Mouse (Mus musculus) forebrain, embryonic 11.5 days (tissue): Measurements from ENCODE around the gene Tgfbr1. TPM values are rescaled to one million over a fixed set of nuclear protein-coding genes. Genes with fewer than 3 reads are reported as not detected.

Experiments used
- ATAC-seq: fragments of 200-750 bp; cut with Nextera tagmentation; replicated peaks from 2 replicates; pipeline ENCODE4 v1.8.0; 2017; ENCODE audit warnings: moderate TSS enrichment; ENCODE audit not compliant: low FRiP score
- DNase-seq: peaks from one replicate; pipeline ENCODE4 v3.0.0-alpha.2; 2017; ENCODE audit warnings: low spot score
- H3K27ac ChIP-seq: fragments of 300-500 bp; sonication (generic); 2 replicates; pipeline ENCODE4 v1.5.1; 2014; ENCODE audit warnings: low read depth, low read length
- H3K27me3 ChIP-seq: fragments of 300-500 bp; sonication (generic); 2 replicates; pipeline ENCODE4 v1.6.1; 2014; ENCODE audit warnings: mild to moderate bottlenecking, low read length, mixed read lengths; ENCODE audit not compliant: control insufficient read depth, insufficient read depth
- H3K36me3 ChIP-seq: fragments of 300-500 bp; sonication (generic); 2 replicates; pipeline ENCODE4 v1.6.1; 2014; ENCODE audit warnings: mild to moderate bottlenecking, low read length, moderate library complexity, mixed read lengths; ENCODE audit not compliant: control insufficient read depth, insufficient read depth
- H3K4me1 ChIP-seq: fragments of 300-500 bp; sonication (generic); replicated peaks from 2 replicates; pipeline ENCODE4 v1.6.1; 2014; ENCODE audit warnings: low read length, mixed read lengths; ENCODE audit not compliant: control insufficient read depth, insufficient read depth
- H3K4me2 ChIP-seq: fragments of 300-500 bp; sonication (generic); 2 replicates; pipeline ENCODE4 v1.6.1; 2014; ENCODE audit warnings: low read depth, mild to moderate bottlenecking, low read length, moderate library complexity, mixed read lengths; ENCODE audit not compliant: severe bottlenecking
- H3K4me3 ChIP-seq: fragments of 300-500 bp; sonication (generic); 2 replicates; pipeline ENCODE4 v1.5.1; 2014; ENCODE audit warnings: low read depth, low read length
- H3K9ac ChIP-seq: fragments of 300-500 bp; sonication (generic); 2 replicates; pipeline ENCODE4 v1.6.1; 2014; ENCODE audit warnings: low read length
- H3K9me3 ChIP-seq: fragments of 300-500 bp; sonication (generic); 2 replicates; pipeline ENCODE4 v1.6.1; 2016; ENCODE audit warnings: low read length, mixed read lengths; ENCODE audit not compliant: control insufficient read depth
- WGBS: fragments of 180-500 bp; shearing (Covaris S2); extraction: QIAGEN DNeasy Blood & Tissue Kit; methylation state at CpG from one replicate; pipeline ENCODE4 v1.1.7; 2014; 5-methylcytosine and 5-hydroxymethylcytosine counted together
- polyA plus RNA-seq: library from polyadenylated mRNA; unstranded; fragments of >200 nt; fragmentation: Nextera tagmentation; extraction: Ambion mirVana; gene quantifications from 2 replicates; pipeline ENCODE4 v1.2.1, GENCODE M21; 2014

Tgfbr1 gene
- polyA plus RNA-seq, 1 experiment from 2014 or later: 103 TPM

DNA sequence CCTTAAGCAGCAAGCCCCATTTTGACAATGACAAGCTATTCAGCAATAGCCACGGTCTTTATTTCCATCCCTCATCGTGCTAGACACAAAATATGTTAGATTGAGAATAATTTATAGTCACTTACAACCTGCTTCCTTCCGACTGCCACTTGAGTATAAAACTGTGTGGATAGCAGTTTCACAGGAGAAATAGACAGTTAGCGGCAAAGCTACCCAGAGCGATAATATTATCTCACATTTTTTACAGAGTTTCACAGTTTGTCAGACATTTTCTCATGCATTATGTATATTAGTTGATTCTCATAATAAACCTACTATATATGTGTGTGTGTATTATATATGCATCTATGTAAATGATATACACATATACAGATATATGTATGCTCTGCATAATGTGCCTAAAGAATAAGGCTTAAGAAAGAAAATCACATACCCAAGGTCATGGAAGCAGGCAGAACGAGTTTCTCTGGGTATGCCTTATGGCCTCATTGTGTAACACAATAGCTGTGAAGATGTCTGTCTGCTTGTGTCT, 20.1 kb upstream of the Tgfbr1 start:
- H3K4me3 ChIP-seq: no peak overlapping the region
- H3K9ac ChIP-seq: no peak overlapping the region
- H3K27ac ChIP-seq: no peak overlapping the region
- WGBS: 92% methylated on average over 6 of the region's 6 CpGs
- H3K4me2 ChIP-seq: no peak overlapping the region
- ATAC-seq (no peak), DNase-seq (no peak)
- no peaks in the 10 kb centered on the region for H3K4me1 ChIP-seq
- no peaks in the 10 kb centered on the region for H3K27me3 ChIP-seq
- H3K9me3 ChIP-seq: no peaks in the 10 kb centered on the region
- H3K36me3 ChIP-seq: no peaks in the 10 kb centered on the region

DNA sequence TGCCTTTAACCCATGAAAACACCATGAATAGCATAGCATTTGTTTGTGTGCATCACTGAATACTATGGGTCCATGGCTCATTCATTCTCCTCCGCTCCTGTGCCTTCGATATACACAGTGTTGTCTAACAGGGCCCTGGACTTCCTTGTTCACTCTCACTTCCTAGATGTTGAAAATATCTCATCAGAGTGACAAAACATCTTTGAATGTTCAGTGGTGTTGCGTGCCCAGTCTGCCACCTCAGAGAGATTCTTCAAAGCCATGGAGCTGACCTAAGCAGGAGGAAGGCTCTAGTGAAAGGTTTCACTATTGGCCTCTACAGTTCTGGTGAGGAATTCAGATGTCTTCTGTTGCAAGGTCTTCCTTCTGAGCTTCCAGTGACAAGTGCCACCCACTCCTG, 19.5 kb upstream of the Tgfbr1 start:
- no peaks in the 10 kb centered on the region for H3K27me3 ChIP-seq
- H3K27ac ChIP-seq: no peak overlapping the region
- H3K36me3 ChIP-seq: no peaks in the 10 kb centered on the region
- H3K9ac ChIP-seq: no peak overlapping the region
- no peaks in the 10 kb centered on the region for H3K9me3 ChIP-seq
- WGBS: 93% methylated on average over 3 of the region's 3 CpGs
- no peak for DNase-seq
- no peaks in the 10 kb centered on the region for H3K4me1 ChIP-seq
- H3K4me3 ChIP-seq: no peak overlapping the region
- H3K4me2 ChIP-seq: no peak overlapping the region
- no peak for ATAC-seq

DNA sequence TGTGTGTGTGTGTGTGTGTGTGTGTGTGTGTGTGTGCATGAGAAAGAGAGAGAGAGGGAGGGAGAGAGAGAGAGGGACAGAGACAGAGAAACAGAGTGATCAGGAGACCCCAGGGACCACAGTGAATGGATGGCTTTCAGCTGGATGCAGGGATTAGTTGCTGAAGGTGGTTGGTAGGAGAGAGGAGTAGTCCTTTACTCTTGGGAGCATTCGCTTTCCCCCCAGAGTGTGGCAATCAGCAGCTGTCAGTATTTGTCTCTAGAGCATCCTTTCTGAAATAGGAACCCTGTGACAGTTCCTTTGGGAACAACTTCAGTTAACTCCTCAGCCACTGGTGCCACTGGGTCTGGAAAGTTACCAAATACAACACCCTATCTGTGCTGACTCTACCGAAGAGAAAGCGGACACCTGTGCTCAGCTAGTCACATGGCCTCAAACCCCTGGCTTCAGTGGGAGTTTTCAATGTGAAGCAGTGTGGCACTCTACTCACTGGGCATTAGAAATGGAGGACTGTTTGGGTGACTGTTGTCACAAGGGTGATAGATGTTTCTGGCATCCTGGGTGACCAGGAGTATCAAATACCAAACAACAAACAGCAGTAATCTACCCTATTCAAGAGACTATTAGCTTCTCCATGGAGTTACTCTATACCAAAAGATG, 16.0 kb upstream of the Tgfbr1 start:
- no peaks in the 10 kb centered on the region for H3K27me3 ChIP-seq
- ATAC-seq: no peak
- 0 out of 2 replicates have a peak, but pooled peaks cover 2% of the 10 kb centered on the region for H3K4me1 ChIP-seq
- H3K36me3 ChIP-seq: no peaks in the 10 kb centered on the region
- H3K4me2 ChIP-seq: no peak overlapping the region
- H3K4me3 ChIP-seq: no peak overlapping the region
- H3K9ac ChIP-seq: no peak overlapping the region
- no peak for DNase-seq
- 92% methylated on average over 3 of the region's 3 CpGs for WGBS
- H3K9me3 ChIP-seq: no peaks in the 10 kb centered on the region
- H3K27ac ChIP-seq: no peak overlapping the region

DNA sequence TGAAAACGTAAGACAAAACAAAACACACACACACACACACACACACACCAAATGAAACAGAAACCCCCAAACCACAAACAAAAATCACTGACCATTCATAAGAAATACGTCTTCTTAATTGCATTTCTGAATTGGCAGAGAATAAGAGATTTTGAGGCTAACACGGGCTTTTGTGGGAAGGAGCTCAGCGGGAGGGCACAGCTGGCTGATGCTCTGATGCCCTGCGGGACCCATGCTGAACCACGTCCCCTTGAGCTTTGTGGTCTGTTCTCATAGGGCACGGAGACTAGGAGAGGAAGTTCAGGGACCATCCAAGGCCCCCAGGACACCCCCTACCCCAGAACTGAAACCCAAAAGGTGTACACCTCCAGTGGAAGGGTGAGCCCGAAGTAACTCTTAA, 10.4 kb upstream of the Tgfbr1 start:
- Histone ChIP-seq H3K27me3 (no peaks in the 10 kb centered on the region), H3K9ac (no peak overlapping the region), H3K4me2 (no peak overlapping the region), H3K27ac (no peak overlapping the region), H3K4me1 (0 out of 2 replicates have a peak, but pooled peaks cover 2% of the 10 kb centered on the region), H3K36me3 (no peaks in the 10 kb centered on the region), H3K4me3 (no peak overlapping the region), H3K9me3 (no peaks in the 10 kb centered on the region)
- ATAC-seq (no peak), DNase-seq (no peak)
- 24% methylated on average over 8 of the region's 8 CpGs for WGBS

DNA sequence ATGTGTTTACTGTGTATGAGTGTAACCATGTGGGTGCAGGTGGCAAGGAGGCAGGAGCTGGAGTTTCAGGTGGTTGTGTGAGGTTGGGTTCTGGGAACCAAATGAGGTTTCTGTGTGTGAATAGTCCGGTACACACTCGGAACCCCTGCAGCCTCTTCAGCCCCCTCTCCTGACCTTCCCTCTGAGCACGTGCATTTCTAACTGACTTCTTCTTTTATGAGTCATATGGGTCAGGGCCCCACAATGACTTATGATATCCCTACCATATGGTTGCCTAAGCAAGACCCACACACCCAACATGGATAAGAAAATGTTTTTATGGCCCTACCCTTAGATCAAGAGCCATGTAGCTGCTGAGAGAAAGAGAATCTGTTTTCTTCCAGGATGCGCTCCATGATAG, 6.0 kb upstream of the Tgfbr1 start:
- no peak for ATAC-seq
- WGBS: 90% methylated on average over 4 of the region's 4 CpGs
- no peak overlapping the region for H3K9ac ChIP-seq
- H3K27me3 ChIP-seq: no peaks in the 10 kb centered on the region
- no peaks in the 10 kb centered on the region for H3K9me3 ChIP-seq
- no peak overlapping the region for H3K4me2 ChIP-seq
- no peak overlapping the region for H3K27ac ChIP-seq
- peaks cover 5% of the 10 kb centered on the region; the same call in 1 of the 2 replicates for H3K4me1 ChIP-seq
- no peaks in the 10 kb centered on the region for H3K36me3 ChIP-seq
- H3K4me3 ChIP-seq: no peak overlapping the region
- DNase-seq: no peak

DNA sequence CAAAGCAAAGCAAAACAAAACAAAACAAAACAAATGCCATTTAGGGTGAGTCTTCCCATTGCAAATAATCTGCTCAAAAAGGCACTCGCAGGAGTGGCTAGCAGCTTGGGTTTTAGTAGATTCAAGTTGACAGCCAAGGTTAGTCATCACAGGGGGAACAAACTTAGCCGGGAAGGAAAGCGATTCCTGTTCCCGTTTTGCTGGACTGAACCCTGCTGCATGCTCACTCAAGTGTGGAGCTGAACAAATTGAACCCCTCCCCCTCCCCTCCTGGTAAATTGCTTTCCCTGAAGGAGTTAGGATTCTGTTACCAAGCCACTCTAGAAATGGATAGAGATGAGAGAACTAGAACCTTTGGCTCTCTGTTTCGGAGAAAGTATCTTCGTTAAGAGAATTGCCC, 3.3 kb upstream of the Tgfbr1 start:
- DNase-seq: no peak
- Histone ChIP-seq H3K4me1 (peaks cover 5% of the 10 kb centered on the region; the same call in 1 of the 2 replicates), H3K27ac (no peak overlapping the region), H3K27me3 (no peaks in the 10 kb centered on the region), H3K9ac (no peak overlapping the region), H3K9me3 (no peaks in the 10 kb centered on the region), H3K36me3 (no peaks in the 10 kb centered on the region), H3K4me2 (no peak overlapping the region), H3K4me3 (no peak overlapping the region)
- WGBS: 37% methylated on average over 6 of the region's 6 CpGs
- ATAC-seq: no peak

DNA sequence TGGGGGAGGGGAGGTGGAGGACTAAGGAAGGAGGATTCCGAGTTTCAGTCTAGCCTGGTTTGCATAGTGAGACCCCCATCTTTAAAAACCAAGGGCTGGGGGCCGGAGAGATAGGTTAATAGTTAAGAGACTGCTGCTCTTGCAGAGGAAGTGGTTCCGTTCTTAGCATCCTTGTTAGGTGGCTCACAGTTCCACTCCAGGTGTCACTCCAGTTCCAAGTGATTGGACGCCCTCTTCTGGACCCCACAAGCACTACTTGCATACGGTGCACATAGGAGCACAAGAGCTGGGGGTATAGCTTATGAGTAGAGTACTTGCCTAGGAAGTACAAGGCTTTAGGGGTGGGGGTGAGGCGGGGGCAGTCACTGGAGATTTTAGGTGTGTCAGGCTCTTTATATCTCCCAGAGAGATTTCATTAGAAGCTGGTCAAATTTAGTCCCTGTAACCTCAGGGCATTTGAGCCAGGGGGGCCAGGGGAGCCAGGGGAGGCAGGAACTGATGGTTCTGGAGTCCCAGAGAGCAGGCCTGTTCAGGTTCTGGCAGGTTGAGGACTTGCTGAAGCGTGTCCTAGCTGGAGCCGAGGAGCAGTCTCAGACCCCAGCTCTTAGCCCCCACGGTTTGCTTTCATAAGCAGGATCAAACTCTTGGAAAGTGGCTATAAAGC, 1.5 kb upstream of the Tgfbr1 start:
- ATAC-seq (no peak), DNase-seq (peak; percentile 72)
- Histone ChIP-seq H3K36me3 (no peaks in the 10 kb centered on the region), H3K4me2 (peak overlapping the region; percentile 69), H3K27me3 (no peaks in the 10 kb centered on the region), H3K27ac (no peak overlapping the region), H3K9ac (peak overlapping the region; percentile 95), H3K9me3 (no peaks in the 10 kb centered on the region), H3K4me3 (peak overlapping the region; percentile 92; the same call in 1 of the 2 replicates), H3K4me1 (peaks cover 5% of the 10 kb centered on the region; the same call in 1 of the 2 replicates)
- 14% methylated on average over 9 of the region's 9 CpGs for WGBS

DNA sequence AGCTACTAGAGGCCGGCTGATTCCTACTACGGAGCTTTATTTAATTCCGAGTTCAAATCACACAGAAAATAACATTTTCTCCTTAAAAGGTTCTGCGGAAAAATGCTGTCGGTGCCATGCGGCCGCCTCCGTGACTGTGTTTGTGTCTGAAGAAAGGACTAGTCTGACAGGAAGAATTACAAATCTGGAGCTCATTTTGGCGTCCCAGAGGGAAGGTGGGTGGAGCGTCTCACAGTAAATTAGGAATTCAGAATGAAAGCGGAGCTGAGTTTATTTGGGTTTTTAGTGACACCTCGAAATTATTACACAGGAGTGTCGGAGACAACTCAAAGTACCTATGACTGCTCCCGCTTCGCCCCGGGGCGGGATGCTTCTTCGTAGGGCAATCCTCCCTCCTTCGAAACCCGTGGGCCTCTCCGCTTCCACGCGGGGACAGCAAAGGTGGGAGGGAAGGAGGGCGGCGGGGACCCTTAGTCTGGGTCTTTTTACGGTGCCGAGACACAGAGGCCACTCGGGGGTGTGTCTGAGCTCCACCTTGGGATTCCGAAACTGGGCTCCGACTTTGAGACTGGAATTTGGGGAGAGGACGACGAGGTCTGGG, 861 bp upstream of the Tgfbr1 start:
- WGBS: under 1% methylated on average over 32 of the region's 32 CpGs
- Histone ChIP-seq H3K9me3 (no peaks in the 10 kb centered on the region), H3K4me1 (peaks cover 5% of the 10 kb centered on the region; the same call in 1 of the 2 replicates), H3K9ac (peak overlapping the region; percentile 95), H3K4me2 (peak overlapping the region; percentile 69), H3K36me3 (no peaks in the 10 kb centered on the region), H3K27ac (no peak overlapping the region), H3K27me3 (no peaks in the 10 kb centered on the region), H3K4me3 (peak overlapping the region; percentile 92)
- DNase-seq (peak; percentile 63), ATAC-seq (peak; percentile 16; the same call in 1 of the 2 replicates)
